Mouse (Mus musculus): Measurements from ENCODE around the gene Mrvi1. TPM values are rescaled to one million over a fixed set of nuclear protein-coding genes. Genes with fewer than 3 reads are reported as not detected.

Gene Mrvi1
- polyA plus RNA-seq, 1 experiment from 2014 or later, result 0.79 TPM

GRCm38 (mm10) chr7:110894673-110895072 lies 87.6 kb downstream of the Mrvi1 start:
- Histone ChIP-seq H3K4me1 (replicated peaks) (no peaks in the 10 kb centered on the region), H3K4me3 (no peak overlapping the region), H3K36me3 (no peaks in the 10 kb centered on the region), H3K27me3 (no peaks in the 10 kb centered on the region), H3K9ac (no peak overlapping the region), H3K27ac (no peak overlapping the region), H3K4me2 (no peak overlapping the region), H3K9me3 (no peaks in the 10 kb centered on the region)
- whole genome bisulfite sequencing, result 88% methylated on average over 9 of the region's 9 CpGs
- ATAC-seq (ENCODE audit: low FRiP score), result no peak

GRCm38 (mm10) chr7:110893943-110894610 lies 88.2 kb downstream of the Mrvi1 start:
- Histone ChIP-seq H3K4me2 (no peak overlapping the region), H3K36me3 (no peaks in the 10 kb centered on the region), H3K27ac (no peak overlapping the region), H3K27me3 (no peaks in the 10 kb centered on the region), H3K9me3 (no peaks in the 10 kb centered on the region), H3K4me1 (replicated peaks) (no peaks in the 10 kb centered on the region), H3K9ac (no peak overlapping the region), H3K4me3 (no peak overlapping the region)
- ATAC-seq (ENCODE audit: low FRiP score), result no peak
- 88% methylated on average over 10 of the region's 10 CpGs for WGBS

GRCm38 (mm10) chr7:110891501-110891986 lies 90.7 kb downstream of the Mrvi1 start:
- 77% methylated on average over 9 of the region's 9 CpGs for WGBS
- H3K4me1 ChIP-seq (replicated peaks), result no peaks in the 10 kb centered on the region
- no peak overlapping the region for H3K9ac ChIP-seq

DNA sequence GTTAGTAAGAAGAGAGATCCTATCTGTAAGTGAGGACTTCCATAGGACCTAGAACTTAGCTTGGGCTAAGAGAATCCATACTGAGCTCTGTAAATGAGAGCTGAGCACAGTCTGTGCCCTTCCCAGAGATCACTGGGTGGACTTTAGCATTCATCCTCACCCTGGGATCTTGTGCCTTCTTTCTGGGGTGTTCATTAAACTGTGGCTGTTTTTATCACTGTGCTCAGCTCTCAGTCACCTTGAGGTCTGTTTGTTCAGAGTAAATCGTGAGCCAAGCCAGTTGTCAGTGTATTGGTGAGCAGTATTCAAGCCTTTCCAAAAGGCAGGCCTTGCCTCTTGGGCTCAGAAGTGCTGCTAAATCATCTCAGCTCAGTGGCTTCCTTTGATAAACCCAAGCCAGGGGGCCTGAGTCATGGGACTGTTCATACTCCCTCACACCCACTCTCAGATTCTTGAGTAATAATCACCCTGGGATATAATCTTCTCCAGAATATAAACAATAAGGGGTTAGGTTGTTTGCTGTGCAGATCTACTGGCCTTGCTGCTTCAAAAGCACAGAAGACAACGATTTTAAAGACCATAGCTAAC lies 100.4 kb downstream of the Mrvi1 start:
- no peak overlapping the region for H3K4me2 ChIP-seq
- no peak overlapping the region for H3K27ac ChIP-seq
- H3K9ac ChIP-seq, result no peak overlapping the region
- H3K36me3 ChIP-seq, result no peaks in the 10 kb centered on the region
- WGBS, result 92% methylated on average over 2 of the region's 2 CpGs
- no peaks in the 10 kb centered on the region for H3K4me1 ChIP-seq (replicated peaks)
- no peaks in the 10 kb centered on the region for H3K9me3 ChIP-seq
- no peak for ATAC-seq (ENCODE audit: low FRiP score)
- H3K4me3 ChIP-seq, result no peak overlapping the region
- no peaks in the 10 kb centered on the region for H3K27me3 ChIP-seq

More at GRCm38 (mm10) chr7:110891501-110891986, 90.7 kb downstream of the Mrvi1 start:
- Histone ChIP-seq H3K9me3 (no peaks in the 10 kb centered on the region), H3K4me2 (no peak overlapping the region), H3K4me3 (no peak overlapping the region), H3K27me3 (no peaks in the 10 kb centered on the region), H3K27ac (no peak overlapping the region), H3K36me3 (no peaks in the 10 kb centered on the region)
- ATAC-seq (ENCODE audit: low FRiP score), result no peak

GRCm38 (mm10) chr7:110878028-110878427 lies 104.2 kb downstream of the Mrvi1 start:
- ATAC-seq (ENCODE audit: low FRiP score), result no peak
- 92% methylated on average over 4 of the region's 4 CpGs for WGBS
- no peak overlapping the region for H3K9ac ChIP-seq
- H3K27me3 ChIP-seq, result no peaks in the 10 kb centered on the region
- H3K27ac ChIP-seq, result no peak overlapping the region
- no peaks in the 10 kb centered on the region for H3K9me3 ChIP-seq
- H3K4me1 ChIP-seq (replicated peaks), result no peaks in the 10 kb centered on the region
- H3K4me2 ChIP-seq, result no peak overlapping the region
- no peaks in the 10 kb centered on the region for H3K36me3 ChIP-seq
- H3K4me3 ChIP-seq, result no peak overlapping the region

GRCm38 (mm10) chr7:110876965-110877364 lies 105.3 kb downstream of the Mrvi1 start:
- no peak overlapping the region for H3K4me2 ChIP-seq
- no peak overlapping the region for H3K27ac ChIP-seq
- H3K9ac ChIP-seq, result no peak overlapping the region
- WGBS, result 87% methylated on average over 4 of the region's 4 CpGs
- no peak for ATAC-seq (ENCODE audit: low FRiP score)
- H3K4me1 ChIP-seq (replicated peaks), result no peaks in the 10 kb centered on the region
- H3K36me3 ChIP-seq, result no peaks in the 10 kb centered on the region
- H3K4me3 ChIP-seq, result no peak overlapping the region
- H3K9me3 ChIP-seq, result no peaks in the 10 kb centered on the region
- no peaks in the 10 kb centered on the region for H3K27me3 ChIP-seq

GRCm38 (mm10) chr7:110868807-110869206 lies 113.5 kb downstream of the Mrvi1 start:
- Histone ChIP-seq H3K4me1 (replicated peaks) (0 out of 2 replicates have a peak, but pooled peaks cover 4% of the 10 kb centered on the region), H3K27me3 (no peaks in the 10 kb centered on the region), H3K27ac (no peak overlapping the region), H3K4me3 (no peak overlapping the region), H3K4me2 (no peak overlapping the region), H3K9ac (no peak overlapping the region), H3K36me3 (no peaks in the 10 kb centered on the region), H3K9me3 (no peaks in the 10 kb centered on the region)
- ATAC-seq (ENCODE audit: low FRiP score), result no peak
- WGBS, result 79% methylated on average over 5 of the region's 5 CpGs

- H3K27me3 ChIP-seq, result no peaks in the 10 kb centered on the region
- H3K36me3 ChIP-seq, result no peaks in the 10 kb centered on the region
- no peak for ATAC-seq (ENCODE audit: low FRiP score)
- H3K4me2 ChIP-seq, result no peak overlapping the region
- no peaks in the 10 kb centered on the region for H3K9me3 ChIP-seq
- H3K4me3 ChIP-seq, result no peak overlapping the region
- WGBS, result 89% methylated on average over 6 of the region's 6 CpGs
- peaks cover 4% of the 10 kb centered on the region; the same call in 1 of the 2 replicates for H3K4me1 ChIP-seq (replicated peaks)
- no peak overlapping the region for H3K9ac ChIP-seq
- H3K27ac ChIP-seq, result no peak overlapping the region
Measured at GRCm38 (mm10) chr7:110867116-110867515, 115.1 kb downstream of the Mrvi1 start.

- no peaks in the 10 kb centered on the region for H3K27me3 ChIP-seq
- H3K4me3 ChIP-seq, result no peak overlapping the region
- no peak overlapping the region for H3K4me2 ChIP-seq
- H3K9ac ChIP-seq, result no peak overlapping the region
- no peak overlapping the region for H3K27ac ChIP-seq
- H3K9me3 ChIP-seq, result no peaks in the 10 kb centered on the region
- ATAC-seq (ENCODE audit: low FRiP score), result no peak
- WGBS, result 95% methylated on average over 3 of the region's 3 CpGs
- H3K36me3 ChIP-seq, result no peaks in the 10 kb centered on the region
- H3K4me1 ChIP-seq (replicated peaks), result peaks cover 4% of the 10 kb centered on the region; the same call in 1 of the 2 replicates
Measured at GRCm38 (mm10) chr7:110866021-110866420, 116.2 kb downstream of the Mrvi1 start.

- no peaks in the 10 kb centered on the region for H3K27me3 ChIP-seq
- peaks cover 4% of the 10 kb centered on the region; the same call in 1 of the 2 replicates for H3K4me1 ChIP-seq (replicated peaks)
- WGBS, result 90% methylated on average over 6 of the region's 6 CpGs
- no peaks in the 10 kb centered on the region for H3K9me3 ChIP-seq
- ATAC-seq (ENCODE audit: low FRiP score), result no peak
- H3K27ac ChIP-seq, result no peak overlapping the region
- no peak overlapping the region for H3K4me2 ChIP-seq
- H3K9ac ChIP-seq, result no peak overlapping the region
- no peaks in the 10 kb centered on the region for H3K36me3 ChIP-seq
- no peak overlapping the region for H3K4me3 ChIP-seq
Measured at GRCm38 (mm10) chr7:110865570-110865969, 116.7 kb downstream of the Mrvi1 start.

- H3K4me1 ChIP-seq (replicated peaks), result peaks cover 4% of the 10 kb centered on the region; the same call in 1 of the 2 replicates
- H3K9me3 ChIP-seq, result no peaks in the 10 kb centered on the region
- H3K27me3 ChIP-seq, result no peaks in the 10 kb centered on the region
- ATAC-seq (ENCODE audit: low FRiP score), result no peak
- no peak overlapping the region for H3K4me3 ChIP-seq
- H3K9ac ChIP-seq, result no peak overlapping the region
- H3K36me3 ChIP-seq, result no peaks in the 10 kb centered on the region
- H3K27ac ChIP-seq, result no peak overlapping the region
- no peak overlapping the region for H3K4me2 ChIP-seq
- WGBS, result 56% methylated on average over 10 of the region's 10 CpGs
Measured at GRCm38 (mm10) chr7:110865038-110865437, 117.2 kb downstream of the Mrvi1 start.

DNA sequence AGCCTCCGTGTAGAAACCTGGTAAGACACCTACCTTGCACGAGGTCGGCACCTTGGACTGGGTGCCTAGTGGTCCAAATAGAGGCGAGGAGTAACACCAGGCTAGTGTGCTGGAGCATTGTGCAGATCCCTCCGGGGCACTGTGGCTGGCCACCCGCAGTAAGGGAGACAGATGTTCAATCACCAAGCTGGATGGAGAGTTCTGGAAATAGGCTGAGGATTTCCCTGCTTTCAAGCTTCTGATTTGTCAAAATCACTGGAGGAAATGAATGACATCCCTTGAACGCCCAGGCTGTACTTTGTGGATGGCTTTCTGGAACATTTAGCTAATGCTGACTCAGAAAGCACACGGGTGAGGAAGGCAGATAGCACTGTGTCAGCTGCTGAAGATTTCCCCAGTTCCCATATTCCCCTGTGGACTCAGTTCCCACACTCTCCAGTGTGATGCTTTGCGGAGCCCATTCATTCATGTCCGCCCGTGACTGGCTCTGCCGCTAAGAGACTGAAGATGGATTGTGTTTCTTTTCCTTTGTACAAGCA lies 119.4 kb downstream of the Mrvi1 start, which contains the start of gene Lyve1:
TSS of gene Lyve1 (minus strand) at position 489 of the 539 bp plus-strand sequence.
- Histone ChIP-seq H3K4me3 (no peak within 1 kb of the TSS), H3K36me3 (no peaks in the 10 kb centered on the region), H3K27ac (no peak within 1 kb of the TSS), H3K9me3 (no peaks in the 10 kb centered on the region), H3K4me2 (no peak within 1 kb of the TSS), H3K9ac (no peak within 1 kb of the TSS), H3K27me3 (0 out of 2 replicates have a peak, but pooled peaks cover 2% of the 10 kb centered on the region), H3K4me1 (replicated peaks) (peaks cover 4% of the 10 kb centered on the region; the same call in 1 of the 2 replicates)
- WGBS, result 64% methylated on average over 12 of the region's 12 CpGs
- no peak for ATAC-seq (ENCODE audit: low FRiP score)

All from hindbrain, embryonic 13.5 days (tissue).